Mouse (Mus musculus): ENCODE results near the gene Klhdc7a. TPM values are rescaled to one million over a fixed set of nuclear protein-coding genes. Genes with fewer than 3 reads are reported as not detected.
"Not testable (repeated sequence)": the region's sequence is repeated elsewhere in the genome, so short reads cannot be mapped to it uniquely, and the experiment has no call there.

Klhdc7a gene
- polyA plus RNA-seq, 1 experiment from 2014 or later, result 0.24 TPM

GRCm38 (mm10) chr4:139974506-139974905 is 6.7 kb upstream of the Klhdc7a start:
- Histone ChIP-seq H3K27ac (0 out of 2 replicates have a peak overlapping the region, but pooled peaks have one; percentile 54), H3K4me1 (peaks cover 35% of the 10 kb centered on the region), H3K4me3 (no peak overlapping the region), H3K36me3 (replicated peaks) (no peaks in the 10 kb centered on the region), H3K27me3 (ENCODE audit: poor library complexity, severe bottlenecking) (no peaks in the 10 kb centered on the region), H3K9me3 (no peaks in the 10 kb centered on the region)
- DNase-seq (ENCODE audit: extremely low spot score, low spot score), result no peak
- WGBS, result 75% methylated on average over 7 of the region's 7 CpGs

GRCm38 (mm10) chr4:139967475-139967891 is 343 bp downstream of the Klhdc7a start:
- no peaks in the 10 kb centered on the region for H3K9me3 ChIP-seq
- H3K27me3 ChIP-seq (ENCODE audit: poor library complexity, severe bottlenecking), result peaks cover 14% of the 10 kb centered on the region
- no peak overlapping the region for H3K4me3 ChIP-seq
- H3K27ac ChIP-seq, result peak overlapping the region; percentile 72
- no peak for DNase-seq (ENCODE audit: extremely low spot score, low spot score)
- H3K4me1 ChIP-seq, result peaks cover 37% of the 10 kb centered on the region
- WGBS, result 14% methylated on average over 10 of the region's 10 CpGs
- no peaks in the 10 kb centered on the region for H3K36me3 ChIP-seq (replicated peaks)

GRCm38 (mm10) chr4:139966981-139967380 is 845 bp downstream of the Klhdc7a start:
- Histone ChIP-seq H3K27ac (peak overlapping the region; percentile 72), H3K27me3 (ENCODE audit: poor library complexity, severe bottlenecking) (peaks cover 14% of the 10 kb centered on the region), H3K4me3 (peak overlapping the region; percentile 5; the same call in 1 of the 2 replicates), H3K36me3 (replicated peaks) (no peaks in the 10 kb centered on the region), H3K9me3 (no peaks in the 10 kb centered on the region), H3K4me1 (peaks cover 37% of the 10 kb centered on the region)
- WGBS, result 49% methylated on average over 3 of the region's 3 CpGs
- DNase-seq (ENCODE audit: extremely low spot score, low spot score), result no peak

- Histone ChIP-seq H3K27me3 (ENCODE audit: poor library complexity, severe bottlenecking) (peaks cover 14% of the 10 kb centered on the region), H3K4me3 (no peak overlapping the region), H3K4me1 (peaks cover 37% of the 10 kb centered on the region), H3K9me3 (0 out of 2 replicates have a peak, but pooled peaks cover 3% of the 10 kb centered on the region), H3K36me3 (replicated peaks) (no peaks in the 10 kb centered on the region), H3K27ac (no peak overlapping the region)
- 91% methylated on average over 28 of the region's 28 CpGs for WGBS
- DNase-seq (ENCODE audit: extremely low spot score, low spot score), result no peak
These were observed 2.1 kb downstream of the Klhdc7a start for GRCm38 (mm10) chr4:139965596-139966185.

GRCm38 (mm10) chr4:139964406-139964805 is 3.4 kb downstream of the Klhdc7a start:
- Histone ChIP-seq H3K4me3 (no peak overlapping the region), H3K27ac (no peak overlapping the region), H3K27me3 (ENCODE audit: poor library complexity, severe bottlenecking) (peaks cover 14% of the 10 kb centered on the region), H3K4me1 (peaks cover 42% of the 10 kb centered on the region), H3K9me3 (0 out of 2 replicates have a peak, but pooled peaks cover 3% of the 10 kb centered on the region), H3K36me3 (replicated peaks) (no peaks in the 10 kb centered on the region)
- 71% methylated on average over 5 of the region's 5 CpGs for WGBS
- no peak for DNase-seq (ENCODE audit: extremely low spot score, low spot score)

- no peak overlapping the region for H3K27ac ChIP-seq
- no peaks in the 10 kb centered on the region for H3K36me3 ChIP-seq (replicated peaks)
- H3K4me1 ChIP-seq, result peaks cover 42% of the 10 kb centered on the region
- no peak overlapping the region for H3K4me3 ChIP-seq
- 91% methylated on average over 5 of the region's 5 CpGs for WGBS
- H3K9me3 ChIP-seq, result 0 out of 2 replicates have a peak, but pooled peaks cover 3% of the 10 kb centered on the region
- DNase-seq (ENCODE audit: extremely low spot score, low spot score), result no peak
- H3K27me3 ChIP-seq (ENCODE audit: poor library complexity, severe bottlenecking), result peaks cover 14% of the 10 kb centered on the region
These were observed 3.9 kb downstream of the Klhdc7a start for GRCm38 (mm10) chr4:139963911-139964310.

GRCm38 (mm10) chr4:139963059-139963458 is 4.8 kb downstream of the Klhdc7a start:
- WGBS, result 67% methylated on average over 8 of the region's 8 CpGs
- H3K27ac ChIP-seq, result no peak overlapping the region

GRCm38 (mm10) chr4:139961816-139962215 is 6.0 kb downstream of the Klhdc7a start:
- Histone ChIP-seq H3K4me3 (no peak overlapping the region), H3K27me3 (ENCODE audit: poor library complexity, severe bottlenecking) (peaks cover 7% of the 10 kb centered on the region), H3K36me3 (replicated peaks) (no peaks in the 10 kb centered on the region), H3K4me1 (peaks cover 25% of the 10 kb centered on the region), H3K27ac (no peak overlapping the region), H3K9me3 (peaks cover 6% of the 10 kb centered on the region; the same call in 1 of the 2 replicates)
- DNase-seq (ENCODE audit: extremely low spot score, low spot score), result no peak
- 93% methylated on average over 8 of the region's 8 CpGs for WGBS

More at GRCm38 (mm10) chr4:139963059-139963458, 4.8 kb downstream of the Klhdc7a start:
- peaks cover 37% of the 10 kb centered on the region for H3K4me1 ChIP-seq
- no peaks in the 10 kb centered on the region for H3K36me3 ChIP-seq (replicated peaks)
- peaks cover 6% of the 10 kb centered on the region; the same call in 1 of the 2 replicates for H3K9me3 ChIP-seq
- H3K27me3 ChIP-seq (ENCODE audit: poor library complexity, severe bottlenecking), result peaks cover 14% of the 10 kb centered on the region
- no peak overlapping the region for H3K4me3 ChIP-seq
- DNase-seq (ENCODE audit: extremely low spot score, low spot score), result no peak

GRCm38 (mm10) chr4:139961329-139961728 is 6.5 kb downstream of the Klhdc7a start:
- WGBS, result 89% methylated on average over 11 of the region's 11 CpGs
- DNase-seq (ENCODE audit: extremely low spot score, low spot score); H3K27me3 ChIP-seq (ENCODE audit: poor library complexity, severe bottlenecking); H3K4me3 ChIP-seq; H3K9me3 ChIP-seq; H3K36me3 ChIP-seq (replicated peaks); H3K27ac ChIP-seq: not testable (repeated sequence)
- peaks cover 20% of the 10 kb centered on the region for H3K4me1 ChIP-seq

GRCm38 (mm10) chr4:139960724-139961315 is 7.0 kb downstream of the Klhdc7a start:
- no peak overlapping the region for H3K4me3 ChIP-seq

GRCm38 (mm10) chr4:139960086-139960713 is 7.6 kb downstream of the Klhdc7a start:
- H3K27ac ChIP-seq, result peak overlapping the region; percentile 32; the same call in 1 of the 2 replicates
- H3K27me3 ChIP-seq (ENCODE audit: poor library complexity, severe bottlenecking), result no peaks in the 10 kb centered on the region
- H3K9me3 ChIP-seq, result peaks cover 6% of the 10 kb centered on the region; the same call in 1 of the 2 replicates
- WGBS, result 76% methylated on average over 12 of the region's 12 CpGs
- H3K4me3 ChIP-seq, result no peak overlapping the region
- peaks cover 18% of the 10 kb centered on the region for H3K4me1 ChIP-seq
- DNase-seq (ENCODE audit: extremely low spot score, low spot score), result no peak
- H3K36me3 ChIP-seq (replicated peaks), result no peaks in the 10 kb centered on the region

More at GRCm38 (mm10) chr4:139960724-139961315, 7.0 kb downstream of the Klhdc7a start:
- WGBS, result 95% methylated on average over 10 of the region's 10 CpGs
- Histone ChIP-seq H3K27ac (peak overlapping the region; percentile 32; the same call in 1 of the 2 replicates), H3K9me3 (peaks cover 6% of the 10 kb centered on the region; the same call in 1 of the 2 replicates), H3K27me3 (ENCODE audit: poor library complexity, severe bottlenecking) (no peaks in the 10 kb centered on the region), H3K4me1 (peaks cover 18% of the 10 kb centered on the region), H3K36me3 (replicated peaks) (no peaks in the 10 kb centered on the region)
- no peak for DNase-seq (ENCODE audit: extremely low spot score, low spot score)

GRCm38 (mm10) chr4:139959188-139959587 is 8.6 kb downstream of the Klhdc7a start:
- no peaks in the 10 kb centered on the region for H3K27me3 ChIP-seq (ENCODE audit: poor library complexity, severe bottlenecking)
- WGBS, result 96% methylated on average over 3 of the region's 3 CpGs
- H3K4me1 ChIP-seq, result peaks cover 17% of the 10 kb centered on the region
- H3K9me3 ChIP-seq, result peaks cover 6% of the 10 kb centered on the region; the same call in 1 of the 2 replicates
- H3K27ac ChIP-seq, result no peak overlapping the region
- no peak for DNase-seq (ENCODE audit: extremely low spot score, low spot score)
- H3K4me3 ChIP-seq, result no peak overlapping the region
- H3K36me3 ChIP-seq (replicated peaks), result no peaks in the 10 kb centered on the region
